Mouse (Mus musculus): ENCODE measurements around the gene Rad54l.
A peak's percentile ranks its signal among the peaks of the same experiment; 100 is the strongest.

GRCm38 (mm10) chr4:116074145-116074675 is 49.3 kb downstream of the Rad54l start:
- 0 out of 2 replicates have a peak, but pooled peaks have one; percentile 5 for TF ChIP-seq CTCF (IDR thresholded peaks at IDR 0.05; ENCODE audit: low read depth, low read length)
- no peak for TF ChIP-seq GATA1 (IDR thresholded peaks at IDR 0.05; ENCODE audit: borderline replicate concordance, low read length)
- TF ChIP-seq GATA2 (IDR thresholded peaks at IDR 0.05; ENCODE audit: borderline replicate concordance, low read depth, low read length), result no peak

Measured in G1E (cell line).